Mouse (Mus musculus) neutrophil, adult 5-6 weeks (primary cell): Measurements from ENCODE around the gene Gtf2a1. TPM values are rescaled to one million over a fixed set of nuclear protein-coding genes. Genes with fewer than 3 reads are reported as not detected.
"Not testable (repeated sequence)": the region's sequence is repeated elsewhere in the genome, so short reads cannot be mapped to it uniquely, and the experiment has no call there.

Source experiments
- ATAC-seq: fragments of 151-379, 151-347 bp; 2 replicates; pipeline ENCODE4 v1.8.0; 2017; ENCODE audit warnings: mild to moderate bottlenecking, moderate TSS enrichment; ENCODE audit not compliant: insufficient number of reproducible peaks, poor library complexity, low FRiP score, severe bottlenecking; ENCODE audit errors: extremely low read depth
- total RNA-seq: library from RNA; stranded (forward); fragments of 200-1000 nt; gene quantifications from 2 replicates; pipeline ENCODE4 v1.2.3, GENCODE M21; 2017

The Gtf2a1 gene
- total RNA-seq, 1 experiment from 2014 or later: 43.3 TPM

DNA sequence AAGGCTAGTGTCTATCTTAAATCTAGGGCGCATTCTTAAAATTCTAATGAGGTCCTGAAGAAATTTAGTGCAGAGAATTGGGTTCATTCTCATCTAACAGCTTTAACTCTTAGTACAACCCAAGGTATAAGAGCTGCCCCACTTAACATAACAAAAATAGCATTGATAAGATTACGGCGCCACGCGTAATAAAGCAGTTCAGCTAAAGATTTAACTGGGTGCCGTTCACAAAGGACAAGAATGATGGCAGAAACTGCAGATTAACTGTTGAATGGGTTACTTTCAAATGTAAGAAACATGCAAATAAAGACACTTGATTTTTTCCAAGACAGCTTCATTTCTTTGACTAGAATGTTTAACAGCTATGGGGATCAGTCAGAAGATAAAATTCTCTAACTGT, 6.9 kb downstream of the Gtf2a1 start:
- ATAC-seq: no peak

DNA sequence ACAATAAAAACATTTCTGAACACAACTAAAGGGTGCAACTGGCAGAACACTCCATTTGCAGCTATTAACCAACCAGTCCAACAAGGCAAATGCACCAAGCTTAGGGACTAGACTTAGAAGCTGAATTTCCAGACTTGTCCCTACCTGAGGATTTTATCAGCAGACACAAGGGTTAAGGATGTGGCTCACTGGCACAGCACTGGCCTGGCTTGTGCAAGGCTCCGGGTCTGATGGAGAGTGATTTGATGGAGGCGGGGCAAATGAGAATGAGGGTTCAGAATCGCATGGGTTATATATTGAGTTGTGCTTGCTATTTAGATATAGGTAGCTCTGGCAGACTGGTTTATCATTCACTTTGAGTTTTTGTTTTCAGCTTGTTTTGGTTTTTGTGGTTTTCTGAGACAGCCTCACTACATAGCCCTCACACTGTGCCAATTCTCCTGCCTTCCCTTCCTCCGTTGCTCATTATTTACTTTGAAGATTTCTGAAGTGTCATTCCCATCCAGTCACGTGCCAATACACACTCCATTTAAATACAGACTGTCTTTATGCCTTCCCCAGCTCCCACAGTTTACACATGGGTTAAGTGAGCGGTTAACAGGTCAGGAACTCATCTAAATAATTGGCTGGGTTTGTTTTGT, 7.8 kb downstream of the Gtf2a1 start:
- no peak for ATAC-seq

- peak; percentile 50; the same call in 1 of the 2 replicates for ATAC-seq
Measured at GRCm38 (mm10) chr12:91581204-91582070, 8.8 kb downstream of the Gtf2a1 start.

- no peak for ATAC-seq
Measured at GRCm38 (mm10) chr12:91579665-91580064, 10.6 kb downstream of the Gtf2a1 start.

DNA sequence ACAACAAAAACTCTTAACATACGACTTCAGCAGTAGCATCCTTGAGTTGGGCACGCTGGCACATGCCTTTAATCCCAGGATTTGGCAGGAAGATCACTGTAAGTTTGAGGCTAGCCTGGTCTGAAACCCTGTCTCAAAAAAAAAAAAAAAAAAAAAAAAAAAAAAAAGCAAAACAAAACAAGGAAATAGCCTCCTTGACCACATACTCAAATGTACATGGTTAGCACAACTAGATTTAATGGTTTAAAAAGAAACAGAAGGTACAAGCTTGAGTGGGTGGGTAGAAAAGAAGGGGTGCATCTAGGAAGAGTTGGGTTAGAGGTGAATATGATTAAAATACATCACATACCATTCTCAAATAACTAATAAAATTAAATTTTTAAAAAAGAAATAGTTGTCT, 18.6 kb downstream of the Gtf2a1 start:
- ATAC-seq: no peak

GRCm38 (mm10) chr12:91569255-91569654, 21.0 kb downstream of the Gtf2a1 start:
- no peak for ATAC-seq

GRCm38 (mm10) chr12:91567145-91567544, 23.1 kb downstream of the Gtf2a1 start:
- no peak for ATAC-seq

DNA sequence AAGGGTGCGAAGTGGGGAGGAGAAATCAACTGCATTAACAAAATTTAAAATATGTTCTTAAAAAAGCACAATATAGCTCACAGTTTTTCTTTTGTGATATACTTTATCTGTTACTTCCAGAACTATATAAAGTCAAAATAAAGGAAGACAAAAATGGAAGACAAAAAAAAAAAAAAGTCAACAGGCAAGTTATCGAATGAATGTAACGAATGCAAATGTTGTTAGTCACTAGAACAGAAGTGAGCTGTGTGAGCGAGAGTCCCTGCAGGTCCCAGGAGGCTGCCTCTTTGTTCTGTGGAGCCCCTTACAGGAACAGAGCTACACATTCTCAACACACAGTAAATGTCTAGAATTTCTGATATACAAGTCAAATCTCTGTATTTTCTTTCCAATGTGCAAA, 32.1 kb downstream of the Gtf2a1 start:
- ATAC-seq: not testable (repeated sequence)

- not testable (repeated sequence) for ATAC-seq
Measured at GRCm38 (mm10) chr12:91557358-91558005, 32.8 kb downstream of the Gtf2a1 start.

- ATAC-seq: no peak
Measured at GRCm38 (mm10) chr12:91551773-91552526, 38.3 kb downstream of the Gtf2a1 start.

DNA sequence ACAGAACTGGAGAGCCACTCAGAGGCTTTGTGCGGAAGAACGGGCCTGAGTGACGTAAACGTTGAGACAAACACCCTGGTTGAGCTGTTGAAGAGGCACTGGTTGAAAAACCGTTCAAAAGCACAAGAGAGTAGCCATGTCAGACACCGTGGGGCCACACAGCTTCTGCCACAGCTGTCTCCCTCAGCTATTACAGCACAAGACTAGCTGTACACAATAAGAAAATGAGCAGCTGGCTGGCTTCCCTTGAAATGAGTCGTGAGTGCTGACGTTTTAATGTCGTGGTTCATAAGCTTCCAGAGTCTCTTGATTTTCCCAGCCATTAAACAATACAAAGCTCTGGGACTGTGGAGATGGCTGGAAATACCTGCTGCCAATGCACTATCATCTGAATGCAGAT, 40.8 kb downstream of the Gtf2a1 start:
- ATAC-seq: no peak

DNA sequence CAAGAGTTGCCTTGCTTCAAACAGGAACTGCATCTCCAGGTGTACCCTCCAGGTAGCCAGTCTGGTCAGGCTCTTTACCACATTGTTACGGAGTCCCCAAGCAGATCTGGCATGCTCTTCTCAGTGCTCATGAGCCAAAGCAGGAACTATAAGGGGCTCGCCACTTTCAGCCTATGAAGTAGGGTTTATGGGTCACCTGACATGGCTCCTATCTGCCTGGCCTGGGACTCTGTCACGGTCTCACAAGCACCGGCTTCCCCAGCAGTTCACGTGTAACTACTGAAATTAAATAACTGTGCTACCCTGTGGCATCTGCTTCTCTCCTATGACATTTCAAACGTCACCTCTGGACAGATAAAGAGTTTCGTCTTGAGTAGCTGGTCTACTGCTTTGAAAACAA, 50.1 kb downstream of the Gtf2a1 start:
- ATAC-seq: no peak

DNA sequence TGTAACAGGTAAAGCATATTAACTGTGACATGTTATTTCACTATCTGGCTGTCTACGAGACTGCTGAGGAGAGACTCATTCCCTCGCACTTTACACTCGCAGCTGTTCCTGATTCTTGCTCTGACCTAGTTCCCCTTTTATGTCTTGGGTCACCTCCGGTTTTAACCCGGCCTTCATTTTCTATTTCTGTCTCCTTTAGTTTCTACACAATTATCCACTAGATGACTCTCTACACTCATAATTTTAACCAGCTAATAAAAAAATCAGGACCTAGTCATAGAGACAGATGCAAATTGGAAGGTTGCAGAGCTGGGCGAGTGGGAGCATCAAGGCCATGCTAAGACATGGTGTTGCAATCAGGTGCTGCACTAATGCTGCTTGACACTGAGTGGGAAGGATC, 55.8 kb downstream of the Gtf2a1 start:
- ATAC-seq: peak; percentile 63; the same call in 1 of the 2 replicates

GRCm38 (mm10) chr12:91523626-91524025, 66.7 kb downstream of the Gtf2a1 start:
- no peak for ATAC-seq

DNA sequence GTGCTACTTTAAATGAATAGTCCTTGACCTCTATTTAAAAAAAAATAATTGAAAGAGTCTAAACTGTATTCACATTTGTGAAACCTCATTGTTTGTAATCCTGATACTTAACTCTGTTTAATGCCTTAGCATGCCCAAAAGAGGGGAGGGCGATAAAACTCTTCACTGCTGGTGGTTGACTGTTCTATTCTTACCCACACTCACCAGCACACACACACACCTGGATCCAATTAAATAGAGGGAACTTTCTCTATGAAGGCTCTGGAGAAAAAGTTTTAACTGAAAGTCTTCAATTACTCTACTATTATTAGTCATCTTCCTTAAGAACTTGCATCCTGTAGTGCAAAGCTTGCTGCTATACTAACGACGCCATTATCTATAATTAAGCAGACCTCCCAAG, 72.5 kb downstream of the Gtf2a1 start:
- no peak for ATAC-seq

GRCm38 (mm10) chr12:91513980-91514379, 76.3 kb downstream of the Gtf2a1 start:
- no peak for ATAC-seq

GRCm38 (mm10) chr12:91511766-91512165, 78.5 kb downstream of the Gtf2a1 start:
- ATAC-seq: no peak
